Mouse (Mus musculus) heart, adult 2 months (tissue): ENCODE data around the gene Klc1.

Experiments
- CTCF ChIP-seq: fragments of 200-600 bp; IDR thresholded peaks from 2 replicates; pipeline ENCODE4 v1.8.1; 2022; ENCODE audit warnings: antibody characterized with exemption, mild to moderate bottlenecking, moderate library complexity
- EP300 ChIP-seq: fragments of 200-500 bp; IDR thresholded peaks from 2 replicates; pipeline ENCODE4 v1.6.1; 2011; ENCODE audit warnings: low read depth, low read length, control low read depth; ENCODE audit not compliant: insufficient read depth
- POLR2A ChIP-seq: fragments of 200-500 bp; IDR thresholded peaks from 2 replicates; pipeline ENCODE4 v1.6.1; 2011; ENCODE audit warnings: mild to moderate bottlenecking, low read depth, low read length, control low read depth; ENCODE audit not compliant: insufficient read depth

DNA sequence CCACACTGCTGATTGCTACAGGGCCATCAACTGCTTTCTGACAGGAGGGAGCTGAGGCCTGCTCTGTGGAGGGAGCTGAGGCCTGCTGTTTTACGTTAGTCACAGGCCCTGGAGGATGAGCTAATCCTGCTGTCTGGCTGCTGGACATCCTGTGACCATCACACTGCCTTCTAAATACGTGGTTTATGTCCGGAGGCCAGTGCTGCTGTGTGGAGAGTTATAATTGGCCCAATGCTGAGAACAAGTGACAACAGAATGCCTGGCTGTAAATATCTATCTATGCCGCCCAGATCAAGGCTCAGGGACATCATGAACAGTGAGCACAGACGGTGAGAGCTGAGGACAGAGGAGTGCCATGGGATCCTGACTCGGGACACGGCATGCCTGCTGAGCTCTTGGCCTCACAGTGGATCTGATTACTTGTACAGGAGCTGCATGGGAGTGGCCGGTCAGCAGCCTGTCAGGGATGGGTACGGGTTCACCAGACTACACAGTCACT lies 89.7 kb downstream of the Klc1 start:
- TF ChIP-seq POLR2A (no peak), CTCF (no peak), EP300 (0 out of 2 replicates have a peak, but pooled peaks have one; percentile 2)
